Mouse (Mus musculus) left cerebral cortex, adult 2 months (tissue): Measurements from ENCODE around the gene Kalrn. TPM values are rescaled to one million over a fixed set of nuclear protein-coding genes. Genes with fewer than 3 reads are reported as not detected.
A peak's percentile ranks its signal among the peaks of the same experiment; 100 is the strongest.

ENCODE experiments used
- DNase-seq, 2 experiments: peaks; one replicate each; pipeline ENCODE4 v3.0.0; 2021 to 2022; ENCODE audit warnings: low spot score in 2 of 2, mixed read lengths in 1 of 2; ENCODE audit errors: extremely low spot score in 1 of 2
- H3K27ac ChIP-seq: fragments of 200-600 bp; 2 replicates; pipeline ENCODE4 v1.8.1; 2022
- H3K4me3 ChIP-seq: fragments of 200-600 bp; 2 replicates; pipeline ENCODE4 v1.8.1; 2022
- CTCF ChIP-seq: fragments of 200-600 bp; IDR thresholded peaks from 2 replicates; pipeline ENCODE4 v1.8.1; 2022; ENCODE audit warnings: antibody characterized with exemption, mild to moderate bottlenecking, moderate library complexity
- intact Hi-C: fragments of 180-260 bp; cut with DNase I; formaldehyde crosslinking; loops from one replicate; pipeline ENCODE4 v1.15.1; 2025
- total RNA-seq, 2 experiments: library from RNA; stranded (reverse); gene quantifications; 2 replicates each; pipeline ENCODE4 v1.2.3; 2021

Gene Kalrn
- total RNA-seq, 2 experiments from 2014 or later: 539 to 570 TPM

- Histone ChIP-seq H3K4me3 (no peak overlapping the region), H3K27ac (no peak overlapping the region)
- peak; percentile 89 for TF ChIP-seq CTCF
- intact Hi-C loops: loop anchor here (1.0 kb wide), 1 partner anchor 131 kb away; no protein-coding TSS in a partner anchor
- peak; percentile 68 to 78 for DNase-seq
These were observed 622.5 kb downstream of the Kalrn start for GRCm38 (mm10) chr16:33950830-33951229.

GRCm38 (mm10) chr16:33950386-33950785 lies 622.9 kb downstream of the Kalrn start:
- intact Hi-C loops: no loop called here
- H3K27ac ChIP-seq: no peak overlapping the region
- H3K4me3 ChIP-seq: no peak overlapping the region
- DNase-seq: no peak
- TF ChIP-seq CTCF: no peak; the same call in 1 of the 2 replicates

GRCm38 (mm10) chr16:33947664-33948571 lies 625.4 kb downstream of the Kalrn start:
- TF ChIP-seq CTCF: no peak
- DNase-seq: no peak
- Histone ChIP-seq H3K4me3 (no peak overlapping the region), H3K27ac (no peak overlapping the region)
- intact Hi-C loops: no loop called here

GRCm38 (mm10) chr16:33946021-33946420 lies 627.3 kb downstream of the Kalrn start:
- Histone ChIP-seq H3K4me3 (no peak overlapping the region), H3K27ac (no peak overlapping the region)
- no peak for TF ChIP-seq CTCF
- intact Hi-C loops: no loop called here
- DNase-seq: no peak

- no peak overlapping the region for H3K4me3 ChIP-seq
- intact Hi-C loops: no loop called here
- no peak for TF ChIP-seq CTCF
- no peak overlapping the region for H3K27ac ChIP-seq
- DNase-seq: no peak
These were observed 628.6 kb downstream of the Kalrn start for GRCm38 (mm10) chr16:33944772-33945171.

- DNase-seq: no peak
- no peak for TF ChIP-seq CTCF
- intact Hi-C loops: no loop called here
- Histone ChIP-seq H3K4me3 (no peak overlapping the region), H3K27ac (no peak overlapping the region)
These were observed 629.2 kb downstream of the Kalrn start for GRCm38 (mm10) chr16:33944126-33944525.

GRCm38 (mm10) chr16:33943388-33943787 lies 629.9 kb downstream of the Kalrn start:
- intact Hi-C loops: no loop called here
- no peak for TF ChIP-seq CTCF
- Histone ChIP-seq H3K27ac (no peak overlapping the region), H3K4me3 (no peak overlapping the region)
- no peak for DNase-seq

- intact Hi-C loops: no loop called here
- no peak for DNase-seq
- Histone ChIP-seq H3K27ac (no peak overlapping the region), H3K4me3 (no peak overlapping the region)
- TF ChIP-seq CTCF: no peak
These were observed 631.0 kb downstream of the Kalrn start for GRCm38 (mm10) chr16:33942341-33942740.

GRCm38 (mm10) chr16:33941271-33941781 lies 632.0 kb downstream of the Kalrn start:
- no peak overlapping the region for H3K4me3 ChIP-seq
- intact Hi-C loops: no loop called here
- peak in 1 of 2 experiments; percentile 39 for DNase-seq
- no peak overlapping the region for H3K27ac ChIP-seq
- TF ChIP-seq CTCF: no peak

GRCm38 (mm10) chr16:33940095-33940494 lies 633.2 kb downstream of the Kalrn start:
- H3K4me3 ChIP-seq: no peak overlapping the region
- intact Hi-C loops: no loop called here
- no peak overlapping the region for H3K27ac ChIP-seq
- TF ChIP-seq CTCF: no peak
- no peak for DNase-seq

- no peak overlapping the region for H3K27ac ChIP-seq
- no peak for TF ChIP-seq CTCF
- DNase-seq: no peak
- intact Hi-C loops: no loop called here
- no peak overlapping the region for H3K4me3 ChIP-seq
These were observed 633.7 kb downstream of the Kalrn start for GRCm38 (mm10) chr16:33939636-33940035.

GRCm38 (mm10) chr16:33939133-33939531 lies 634.2 kb downstream of the Kalrn start:
- no peak overlapping the region for H3K27ac ChIP-seq
- DNase-seq: no peak
- intact Hi-C loops: no loop called here
- H3K4me3 ChIP-seq: no peak overlapping the region
- no peak for TF ChIP-seq CTCF
